Mouse (Mus musculus): ENCODE measurements around the gene Mucl3. TPM values are rescaled to one million over a fixed set of nuclear protein-coding genes. Genes with fewer than 3 reads are reported as not detected.

The Mucl3 gene
- polyA plus RNA-seq, 1 experiment from 2014 or later: 71.0 TPM

DNA sequence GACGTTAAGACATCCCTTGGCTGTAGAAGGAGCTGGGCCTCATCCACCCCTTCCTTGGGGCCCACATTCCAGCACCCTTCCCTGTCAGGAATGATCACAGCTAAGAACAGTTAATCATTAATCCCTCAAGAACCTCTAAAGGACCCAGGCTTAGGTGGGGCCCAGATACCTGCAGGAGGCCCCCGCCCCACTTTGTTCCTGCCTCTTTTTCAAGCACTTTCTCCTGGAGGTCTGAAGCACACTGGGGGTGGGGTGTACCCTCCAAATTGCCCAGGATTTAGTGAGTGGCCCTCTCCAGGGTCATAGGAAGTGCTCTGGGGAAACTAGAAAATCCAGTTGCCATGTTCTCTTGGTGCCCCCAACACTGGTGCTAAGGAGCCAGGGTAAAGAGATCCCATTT, 5.9 kb upstream of the Mucl3 start:
- WGBS: 41% methylated on average over 2 of the region's 2 CpGs
- no peak overlapping the region for H3K4me2 ChIP-seq (ENCODE audit: low read depth, low read length)

DNA sequence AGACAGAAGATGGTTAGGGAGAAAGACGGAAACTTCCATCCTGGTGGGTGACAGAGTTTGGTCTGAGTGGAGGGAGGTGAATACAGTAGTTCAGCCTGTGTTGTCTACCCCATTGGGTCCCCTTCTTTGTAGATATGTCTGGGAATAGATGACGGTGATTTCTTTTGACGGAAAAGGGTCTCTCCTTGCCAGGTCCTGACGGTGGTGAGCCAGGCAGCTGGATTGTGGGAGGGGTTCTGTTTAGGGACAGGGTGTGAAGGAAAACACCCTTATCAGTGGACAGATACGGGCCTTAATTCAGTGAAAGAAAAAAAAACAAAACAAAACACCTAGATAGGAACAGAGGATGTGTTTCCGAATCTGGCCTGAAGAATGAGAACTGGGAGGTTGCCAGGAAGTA, 4.1 kb downstream of the Mucl3 start:
- 45% methylated on average over 6 of the region's 6 CpGs for WGBS
- H3K4me3 ChIP-seq (replicated peaks; ENCODE audit: low read length): peak overlapping the region; percentile 21
- peak overlapping the region; percentile 38; the same call in 1 of the 2 replicates for H3K9ac ChIP-seq (ENCODE audit: low read length)
- no peaks in the 10 kb centered on the region for H3K27me3 ChIP-seq (ENCODE audit: control insufficient read depth, insufficient read depth, low read length)
- ATAC-seq (ENCODE audit: insufficient read depth, low FRiP score): no peak
- H3K4me1 ChIP-seq (ENCODE audit: control insufficient read depth, insufficient read depth, low read length): peaks cover 6% of the 10 kb centered on the region
- H3K27ac ChIP-seq (ENCODE audit: low read length): peak overlapping the region; percentile 76
- no peaks in the 10 kb centered on the region for H3K36me3 ChIP-seq (ENCODE audit: control insufficient read depth, insufficient read depth, low read length)
- no peaks in the 10 kb centered on the region for H3K9me3 ChIP-seq (replicated peaks; ENCODE audit: control insufficient read depth, low read length)
- H3K4me2 ChIP-seq (ENCODE audit: low read depth, low read length): peak overlapping the region; percentile 44

More for the DNA sequence above, 5.9 kb upstream of the Mucl3 start:
- Histone ChIP-seq H3K27me3 (ENCODE audit: control insufficient read depth, insufficient read depth, low read length) (no peaks in the 10 kb centered on the region), H3K4me3 (replicated peaks; ENCODE audit: low read length) (no peak overlapping the region; the same call in 1 of the 2 replicates), H3K27ac (ENCODE audit: low read length) (peak overlapping the region; percentile 90), H3K9ac (ENCODE audit: low read length) (peak overlapping the region; percentile 59), H3K4me1 (ENCODE audit: control insufficient read depth, insufficient read depth, low read length) (peaks cover 9% of the 10 kb centered on the region; the same call in 1 of the 2 replicates), H3K9me3 (replicated peaks; ENCODE audit: control insufficient read depth, low read length) (no peaks in the 10 kb centered on the region), H3K36me3 (ENCODE audit: control insufficient read depth, insufficient read depth, low read length) (no peaks in the 10 kb centered on the region)
- ATAC-seq (ENCODE audit: insufficient read depth, low FRiP score): peak; percentile 91

DNA sequence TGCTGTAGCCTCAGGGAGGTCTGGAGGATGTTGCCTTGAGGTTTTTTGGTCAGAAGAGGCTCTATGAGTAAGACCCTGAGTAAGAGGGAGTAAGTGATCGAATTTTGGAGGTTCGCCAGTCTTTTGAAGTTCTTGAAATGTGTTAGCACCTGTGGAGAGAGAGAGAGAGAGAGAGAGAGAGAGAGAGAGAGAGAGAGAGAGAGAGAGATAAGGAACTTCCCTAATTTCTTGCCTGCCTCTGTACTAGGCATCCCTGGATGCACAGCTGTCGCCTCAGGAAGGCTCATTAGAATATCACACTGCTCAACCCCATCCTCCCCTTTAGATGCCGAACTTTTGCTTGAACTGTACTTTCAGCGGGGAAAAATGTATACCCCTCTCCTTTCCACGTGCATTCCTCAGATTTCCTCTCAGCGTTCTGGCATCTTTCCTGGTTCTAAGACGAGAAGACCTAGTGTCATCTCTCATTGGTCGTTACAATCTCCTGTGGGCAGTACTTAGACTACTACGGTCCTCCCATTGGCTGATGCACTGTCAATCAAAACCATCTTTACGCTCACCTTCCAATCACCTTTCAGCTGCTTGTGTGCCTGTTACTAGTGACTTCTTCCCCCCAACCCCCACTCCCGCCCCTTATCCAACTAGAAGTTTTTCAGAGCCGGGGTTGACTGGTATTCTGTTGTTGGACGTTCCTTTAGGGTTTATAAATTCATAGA, 4.9 kb downstream of the Mucl3 start:
- Histone ChIP-seq H3K4me2 (ENCODE audit: low read depth, low read length) (peak overlapping the region; percentile 44), H3K27me3 (ENCODE audit: control insufficient read depth, insufficient read depth, low read length) (no peaks in the 10 kb centered on the region), H3K9ac (ENCODE audit: low read length) (0 out of 2 replicates have a peak overlapping the region, but pooled peaks have one; percentile 31), H3K9me3 (replicated peaks; ENCODE audit: control insufficient read depth, low read length) (no peaks in the 10 kb centered on the region), H3K4me3 (replicated peaks; ENCODE audit: low read length) (peak overlapping the region; percentile 21), H3K36me3 (ENCODE audit: control insufficient read depth, insufficient read depth, low read length) (no peaks in the 10 kb centered on the region), H3K4me1 (ENCODE audit: control insufficient read depth, insufficient read depth, low read length) (peaks cover 11% of the 10 kb centered on the region), H3K27ac (ENCODE audit: low read length) (peak overlapping the region; percentile 76)
- peak; percentile 91 for ATAC-seq (ENCODE audit: insufficient read depth, low FRiP score)
- WGBS: 21% methylated on average over 14 of the region's 14 CpGs

DNA sequence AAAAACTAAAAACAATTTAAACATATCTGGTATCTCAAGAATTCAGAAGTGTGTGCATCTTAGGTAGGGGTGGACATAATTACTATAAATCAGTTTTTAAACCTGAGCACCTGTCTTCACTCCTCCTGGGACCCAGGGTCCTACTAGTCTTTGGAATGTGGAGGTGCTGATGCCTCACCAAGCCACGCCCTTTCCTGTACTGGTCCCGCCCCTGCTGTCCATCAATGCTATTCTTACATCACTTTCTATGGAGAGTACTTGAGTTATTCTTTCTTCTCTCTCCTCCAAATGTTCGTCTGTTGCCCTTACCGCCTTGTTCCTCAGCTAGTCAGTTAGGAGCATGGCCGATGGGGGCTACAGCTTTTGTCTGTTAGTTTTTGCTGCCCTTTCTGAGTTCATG, 7.1 kb downstream of the Mucl3 start:
- H3K4me3 ChIP-seq (replicated peaks; ENCODE audit: low read length): no peak overlapping the region
- peaks cover 11% of the 10 kb centered on the region for H3K4me1 ChIP-seq (ENCODE audit: control insufficient read depth, insufficient read depth, low read length)
- whole genome bisulfite sequencing: 42% methylated on average over 5 of the region's 5 CpGs
- no peak for ATAC-seq (ENCODE audit: insufficient read depth, low FRiP score)
- no peak overlapping the region for H3K27ac ChIP-seq (ENCODE audit: low read length)
- peak overlapping the region; percentile 78; the same call in 1 of the 2 replicates for H3K4me2 ChIP-seq (ENCODE audit: low read depth, low read length)
- H3K27me3 ChIP-seq (ENCODE audit: control insufficient read depth, insufficient read depth, low read length): no peaks in the 10 kb centered on the region
- no peak overlapping the region for H3K9ac ChIP-seq (ENCODE audit: low read length)
- no peaks in the 10 kb centered on the region for H3K36me3 ChIP-seq (ENCODE audit: control insufficient read depth, insufficient read depth, low read length)
- H3K9me3 ChIP-seq (replicated peaks; ENCODE audit: control insufficient read depth, low read length): no peaks in the 10 kb centered on the region

DNA sequence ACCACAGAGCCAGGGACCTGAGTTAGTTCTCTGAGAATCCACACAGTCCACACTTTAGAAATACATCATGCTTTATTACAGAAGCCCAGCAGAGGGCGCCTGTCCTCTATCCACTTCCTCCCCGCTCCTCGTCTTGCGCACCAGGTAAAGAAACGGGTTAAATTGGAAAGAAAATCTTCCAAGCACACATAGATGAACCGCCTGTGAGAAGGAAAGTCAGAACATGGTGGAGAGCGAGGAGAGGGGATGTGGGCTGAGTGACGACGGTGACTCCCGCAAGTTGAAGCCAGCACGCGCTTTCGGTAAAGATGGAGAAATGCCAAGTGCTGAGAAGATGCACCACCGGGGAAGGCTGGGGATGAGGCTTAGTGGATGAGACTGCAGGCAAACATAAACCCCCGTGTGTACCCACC, 7.8 kb downstream of the Mucl3 start:
- WGBS: under 1% methylated on average over 15 of the region's 15 CpGs
- H3K9ac ChIP-seq (ENCODE audit: low read length): peak overlapping the region; percentile 70
- H3K4me3 ChIP-seq (replicated peaks; ENCODE audit: low read length): peak overlapping the region; percentile 49
- ATAC-seq (ENCODE audit: insufficient read depth, low FRiP score): peak; percentile 31
- H3K27me3 ChIP-seq (ENCODE audit: control insufficient read depth, insufficient read depth, low read length): no peaks in the 10 kb centered on the region
- no peaks in the 10 kb centered on the region for H3K9me3 ChIP-seq (replicated peaks; ENCODE audit: control insufficient read depth, low read length)
- peak overlapping the region; percentile 58; the same call in 1 of the 2 replicates for H3K27ac ChIP-seq (ENCODE audit: low read length)
- no peaks in the 10 kb centered on the region for H3K36me3 ChIP-seq (ENCODE audit: control insufficient read depth, insufficient read depth, low read length)
- H3K4me1 ChIP-seq (ENCODE audit: control insufficient read depth, insufficient read depth, low read length): peaks cover 11% of the 10 kb centered on the region
- H3K4me2 ChIP-seq (ENCODE audit: low read depth, low read length): peak overlapping the region; percentile 78

DNA sequence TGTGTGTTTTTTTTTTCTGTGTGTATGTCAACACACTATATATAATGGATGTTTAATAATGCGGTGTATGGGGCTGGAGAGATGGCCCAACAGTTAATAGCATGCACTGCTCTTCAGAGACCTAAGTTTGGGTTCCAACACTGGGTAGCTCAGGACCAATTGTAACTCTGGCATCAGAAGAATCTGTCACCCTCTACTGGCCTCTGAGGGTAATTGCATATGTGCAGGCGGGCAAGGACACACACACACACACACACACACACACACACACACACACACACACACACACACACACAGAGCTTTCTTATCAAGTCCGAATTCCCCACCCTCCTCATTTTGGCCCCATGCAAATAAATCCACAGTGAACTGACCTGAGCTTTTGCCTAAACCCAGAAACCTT, 8.3 kb downstream of the Mucl3 start:
- no peak overlapping the region for H3K4me2 ChIP-seq (ENCODE audit: low read depth, low read length)
- 69% methylated on average over 3 of the region's 3 CpGs for WGBS
- no peaks in the 10 kb centered on the region for H3K9me3 ChIP-seq (replicated peaks; ENCODE audit: control insufficient read depth, low read length)
- H3K36me3 ChIP-seq (ENCODE audit: control insufficient read depth, insufficient read depth, low read length): no peaks in the 10 kb centered on the region
- H3K27me3 ChIP-seq (ENCODE audit: control insufficient read depth, insufficient read depth, low read length): no peaks in the 10 kb centered on the region
- no peak overlapping the region for H3K27ac ChIP-seq (ENCODE audit: low read length)
- H3K4me3 ChIP-seq (replicated peaks; ENCODE audit: low read length): no peak overlapping the region
- H3K4me1 ChIP-seq (ENCODE audit: control insufficient read depth, insufficient read depth, low read length): peaks cover 11% of the 10 kb centered on the region
- H3K9ac ChIP-seq (ENCODE audit: low read length): no peak overlapping the region
- ATAC-seq (ENCODE audit: insufficient read depth, low FRiP score): no peak

DNA sequence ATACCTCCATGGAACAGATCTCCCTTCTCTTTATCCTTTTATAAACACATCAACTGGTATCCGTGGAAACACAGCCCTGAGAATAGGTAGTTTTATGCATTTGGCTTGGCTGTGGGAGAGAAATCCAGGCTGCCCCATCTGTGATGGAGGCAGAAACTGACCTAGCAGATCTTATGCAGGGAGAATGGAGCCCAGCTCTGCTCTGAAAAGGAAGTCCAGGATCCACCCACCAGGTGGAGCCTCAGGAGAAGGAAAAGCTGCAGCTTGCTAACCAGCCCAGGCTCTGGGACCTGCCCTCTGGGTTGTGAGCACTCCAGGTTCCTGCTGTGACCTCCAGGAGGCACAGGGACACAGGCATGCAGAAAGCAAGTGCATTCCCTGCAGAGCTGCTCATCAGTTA, 9.5 kb downstream of the Mucl3 start:
- H3K27ac ChIP-seq (ENCODE audit: low read length): peak overlapping the region; percentile 21

DNA sequence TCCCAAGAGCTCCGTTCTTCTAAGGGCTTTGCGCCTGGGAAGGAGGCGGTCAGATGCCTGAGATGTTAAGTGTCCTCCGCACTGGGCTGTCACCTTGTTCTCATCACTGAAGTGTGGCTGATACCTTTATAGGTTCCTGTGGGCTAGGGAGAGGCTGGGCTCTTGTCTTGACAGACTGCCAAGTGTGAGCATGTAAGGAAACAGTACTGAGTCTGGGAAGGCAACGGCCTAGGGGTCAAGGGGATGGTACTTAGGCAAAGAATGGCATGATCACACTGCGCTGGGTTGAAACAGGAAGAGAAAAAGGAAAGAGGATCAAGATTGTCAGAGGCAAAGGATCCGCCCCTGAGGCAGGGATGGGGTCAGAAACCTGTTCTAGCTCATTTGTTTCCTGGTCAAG, 17.0 kb downstream of the Mucl3 start, which contains the start of gene Gm9573:
TSS of gene Gm9573 (minus strand) at position 101 of the 400 bp plus-strand sequence.
- Histone ChIP-seq H3K27me3 (ENCODE audit: control insufficient read depth, insufficient read depth, low read length) (no peaks in the 10 kb centered on the region), H3K9ac (ENCODE audit: low read length) (no peak within 1 kb of the TSS), H3K4me1 (ENCODE audit: control insufficient read depth, insufficient read depth, low read length) (no peaks in the 10 kb centered on the region), H3K4me2 (ENCODE audit: low read depth, low read length) (no peak within 1 kb of the TSS), H3K9me3 (replicated peaks; ENCODE audit: control insufficient read depth, low read length) (no peaks in the 10 kb centered on the region), H3K36me3 (ENCODE audit: control insufficient read depth, insufficient read depth, low read length) (no peaks in the 10 kb centered on the region), H3K27ac (ENCODE audit: low read length) (no peak within 1 kb of the TSS), H3K4me3 (replicated peaks; ENCODE audit: low read length) (no peak within 1 kb of the TSS)
- WGBS: 84% methylated on average over 7 of the region's 7 CpGs
- ATAC-seq (ENCODE audit: insufficient read depth, low FRiP score): no peak

More for the DNA sequence above, 9.5 kb downstream of the Mucl3 start:
- Histone ChIP-seq H3K4me3 (replicated peaks; ENCODE audit: low read length) (no peak overlapping the region), H3K27me3 (ENCODE audit: control insufficient read depth, insufficient read depth, low read length) (no peaks in the 10 kb centered on the region), H3K36me3 (ENCODE audit: control insufficient read depth, insufficient read depth, low read length) (no peaks in the 10 kb centered on the region), H3K4me1 (ENCODE audit: control insufficient read depth, insufficient read depth, low read length) (peaks cover 11% of the 10 kb centered on the region), H3K4me2 (ENCODE audit: low read depth, low read length) (no peak overlapping the region), H3K9ac (ENCODE audit: low read length) (no peak overlapping the region), H3K9me3 (replicated peaks; ENCODE audit: control insufficient read depth, low read length) (no peaks in the 10 kb centered on the region)
- peak; percentile 61; the same call in 1 of the 2 replicates for ATAC-seq (ENCODE audit: insufficient read depth, low FRiP score)
- 17% methylated on average over 1 of the region's 1 CpGs for WGBS

DNA sequence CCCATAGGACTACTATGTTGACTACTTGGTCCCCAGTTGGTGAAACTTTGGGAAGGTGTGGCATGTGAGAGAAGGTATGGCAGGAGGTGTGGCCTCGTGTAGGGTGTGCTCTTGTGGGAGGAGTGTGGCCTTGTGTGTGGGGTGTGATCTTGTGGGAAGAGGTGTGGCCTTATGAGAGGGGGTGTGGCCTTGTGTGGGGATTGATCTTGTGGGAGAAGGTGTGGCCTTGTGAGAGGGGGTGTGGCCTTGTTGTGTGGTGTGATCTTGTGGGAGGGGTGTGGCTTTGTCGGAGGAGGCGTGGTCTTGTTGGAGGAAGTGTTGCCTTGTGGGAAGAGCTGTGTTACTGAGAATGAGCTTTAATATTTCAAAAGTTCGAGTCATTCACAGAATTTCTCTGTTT, 26.4 kb downstream of the Mucl3 start:
- Histone ChIP-seq H3K9me3 (replicated peaks; ENCODE audit: control insufficient read depth, low read length) (no peaks in the 10 kb centered on the region), H3K27me3 (ENCODE audit: control insufficient read depth, insufficient read depth, low read length) (no peaks in the 10 kb centered on the region), H3K36me3 (ENCODE audit: control insufficient read depth, insufficient read depth, low read length) (no peaks in the 10 kb centered on the region), H3K4me2 (ENCODE audit: low read depth, low read length) (no peak overlapping the region), H3K4me1 (ENCODE audit: control insufficient read depth, insufficient read depth, low read length) (no peaks in the 10 kb centered on the region), H3K4me3 (replicated peaks; ENCODE audit: low read length) (no peak overlapping the region), H3K9ac (ENCODE audit: low read length) (no peak overlapping the region), H3K27ac (ENCODE audit: low read length) (no peak overlapping the region)
- WGBS: 67% methylated on average over 4 of the region's 4 CpGs
- ATAC-seq (ENCODE audit: insufficient read depth, low FRiP score): 0 out of 2 replicates have a peak, but pooled peaks have one; percentile 40

Measured in stomach, embryonic 16.5 days (tissue).